Mouse (Mus musculus): ENCODE data around the gene Ndel1. TPM values are rescaled to one million over a fixed set of nuclear protein-coding genes. Genes with fewer than 3 reads are reported as not detected.
"Not testable (repeated sequence)": the region's sequence is repeated elsewhere in the genome, so short reads cannot be mapped to it uniquely, and the experiment has no call there.

Ndel1 gene
- total RNA-seq, 1 experiment from 2014 or later: 227 TPM

DNA sequence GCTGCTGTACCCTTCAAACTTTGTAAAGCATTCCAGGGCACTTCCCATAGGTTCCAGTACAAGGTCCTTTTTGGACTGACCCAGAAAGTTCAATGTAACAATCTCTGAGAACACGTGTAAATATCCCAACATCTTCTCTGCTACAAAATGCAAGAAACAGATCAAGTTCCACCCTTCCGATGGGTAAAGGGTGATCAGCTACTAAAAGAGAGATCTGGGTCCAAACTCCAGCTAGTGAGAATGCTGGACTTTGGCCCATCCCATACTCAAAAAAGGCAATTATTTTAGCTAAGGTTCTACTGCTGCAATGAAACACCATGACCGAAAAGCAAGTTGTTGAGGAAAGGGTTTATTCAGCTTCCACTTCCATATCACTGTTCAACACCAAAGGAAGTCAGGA, 17.0 kb downstream of the Ndel1 start:
- no peak for ATAC-seq (ENCODE audit: extremely low read depth, insufficient number of reproducible peaks, low FRiP score, poor library complexity, severe bottlenecking)

DNA sequence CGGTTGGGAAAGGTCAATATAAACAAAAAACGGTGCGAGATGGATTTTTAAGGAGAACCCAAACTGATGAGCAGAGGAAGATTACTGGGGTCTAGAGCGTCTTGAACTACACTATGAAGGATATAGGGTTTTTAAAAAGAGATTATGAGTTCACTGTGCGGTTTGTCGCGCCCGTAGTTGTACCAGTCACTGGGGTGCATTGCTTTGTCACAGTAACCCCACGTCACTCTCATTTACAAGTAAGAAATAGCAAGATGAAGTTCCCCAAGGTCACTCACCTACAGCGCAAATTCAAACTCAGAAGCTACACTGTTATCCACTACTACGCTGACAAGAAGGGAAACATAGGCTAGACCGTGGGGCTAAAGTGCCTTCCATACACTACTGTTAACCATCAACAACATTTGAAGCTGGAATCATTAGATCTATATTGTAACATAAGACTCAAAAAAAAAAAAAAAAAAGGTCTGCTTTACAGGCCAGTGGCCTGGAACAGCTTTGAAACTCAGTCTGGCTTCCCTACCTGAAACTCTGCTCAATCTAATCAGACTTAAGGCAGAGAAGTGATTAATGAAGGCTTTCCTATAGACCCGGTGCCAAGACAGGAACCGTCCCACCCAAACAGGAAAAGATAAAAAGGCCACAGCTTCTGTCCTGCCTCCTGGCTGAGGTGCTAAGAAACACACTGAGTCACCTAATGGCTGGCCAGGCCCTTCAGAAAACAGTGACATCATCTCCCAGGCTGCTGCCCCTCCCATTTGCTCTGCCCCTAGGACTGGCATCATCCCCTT, 17.9 kb downstream of the Ndel1 start:
- ATAC-seq (ENCODE audit: extremely low read depth, insufficient number of reproducible peaks, low FRiP score, poor library complexity, severe bottlenecking): peak; percentile 58; the same call in 1 of the 2 replicates

DNA sequence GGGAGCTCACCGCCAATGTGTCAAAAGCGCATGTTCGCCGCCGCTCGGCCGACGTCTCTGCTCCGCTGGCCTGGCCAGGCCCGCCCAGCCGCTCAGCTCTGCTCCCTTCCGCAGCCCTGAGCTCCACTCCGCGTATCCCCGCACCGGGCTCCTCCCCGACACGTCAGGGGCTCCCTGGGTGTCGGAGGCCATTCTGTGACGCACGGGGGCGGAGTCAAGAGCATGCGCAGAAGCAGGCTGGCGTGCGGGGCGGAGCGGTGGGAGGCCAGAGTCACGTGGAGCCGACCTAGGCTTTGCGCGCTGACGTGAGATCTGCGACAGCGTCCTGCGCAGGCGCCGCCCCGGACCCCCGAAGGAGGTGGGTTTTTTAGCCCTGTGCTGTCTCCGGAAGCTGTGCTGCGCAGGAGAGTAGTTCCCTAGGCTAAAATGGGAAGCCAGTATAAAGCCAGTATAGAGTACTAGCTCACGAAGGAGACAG, 18.7 kb downstream of the Ndel1 start:
- ATAC-seq (ENCODE audit: extremely low read depth, insufficient number of reproducible peaks, low FRiP score, poor library complexity, severe bottlenecking): peak; percentile 94

DNA sequence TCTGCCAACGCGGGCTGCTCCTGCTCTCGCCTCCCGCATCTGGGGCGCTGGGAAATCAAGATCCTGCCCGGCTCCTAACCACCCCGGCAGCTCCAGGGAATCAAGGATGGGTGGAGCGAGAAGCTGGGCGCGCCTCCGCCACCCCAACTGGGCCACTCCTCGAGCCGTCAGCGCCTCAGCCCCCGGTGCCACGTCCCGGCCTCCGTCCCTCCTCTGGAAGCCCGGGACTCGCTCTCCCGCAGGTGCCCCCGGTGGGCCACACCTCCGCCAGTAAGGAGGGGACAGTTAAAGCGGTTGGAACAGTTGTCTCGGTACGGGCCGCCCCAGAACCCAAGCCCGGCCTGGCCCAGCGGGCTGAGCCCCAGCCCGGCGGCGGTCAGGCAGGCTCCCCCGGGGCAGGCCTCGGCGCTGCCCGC, 19.2 kb downstream of the Ndel1 start:
- no peak for ATAC-seq (ENCODE audit: extremely low read depth, insufficient number of reproducible peaks, low FRiP score, poor library complexity, severe bottlenecking)

DNA sequence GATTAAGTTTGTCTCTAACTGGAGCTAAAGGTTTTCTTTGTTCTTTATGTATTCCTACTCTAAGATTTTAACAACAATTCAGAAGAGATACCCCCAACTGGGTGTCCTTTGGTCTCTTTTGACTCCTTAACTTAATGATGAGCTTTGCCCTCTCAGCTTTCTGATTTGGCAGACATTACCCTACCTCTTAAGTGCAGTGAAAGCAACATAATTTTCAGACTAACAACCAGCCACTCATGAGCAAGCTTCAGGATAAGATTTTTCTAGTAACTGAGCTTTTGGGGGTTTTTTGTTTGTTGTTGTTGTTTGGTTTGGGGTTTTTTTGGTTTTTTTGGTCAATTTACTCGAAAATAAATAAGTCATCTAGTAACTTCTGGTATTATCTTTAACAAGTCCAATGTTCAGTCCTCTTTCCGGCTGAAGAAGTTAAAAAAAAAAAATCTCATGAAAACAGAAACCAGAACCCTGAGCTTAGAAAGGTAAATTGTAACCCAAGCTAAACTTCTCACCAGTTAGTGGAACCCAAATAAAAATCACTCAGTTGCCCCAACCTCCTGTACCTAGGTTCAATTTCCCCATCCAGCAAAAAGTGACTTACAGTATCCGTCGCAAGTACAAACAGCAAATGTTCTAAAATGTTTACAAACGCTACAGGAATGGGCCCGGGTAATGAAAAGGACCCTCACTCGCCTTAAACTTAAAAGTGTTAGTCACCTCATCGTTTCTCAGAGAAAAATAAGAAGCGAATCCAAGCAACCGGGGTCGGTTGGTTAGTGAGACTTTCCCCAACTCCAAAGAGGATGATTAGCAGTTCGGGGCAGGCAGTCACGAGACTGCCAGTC, 19.8 kb downstream of the Ndel1 start:
- no peak for ATAC-seq (ENCODE audit: extremely low read depth, insufficient number of reproducible peaks, low FRiP score, poor library complexity, severe bottlenecking)

DNA sequence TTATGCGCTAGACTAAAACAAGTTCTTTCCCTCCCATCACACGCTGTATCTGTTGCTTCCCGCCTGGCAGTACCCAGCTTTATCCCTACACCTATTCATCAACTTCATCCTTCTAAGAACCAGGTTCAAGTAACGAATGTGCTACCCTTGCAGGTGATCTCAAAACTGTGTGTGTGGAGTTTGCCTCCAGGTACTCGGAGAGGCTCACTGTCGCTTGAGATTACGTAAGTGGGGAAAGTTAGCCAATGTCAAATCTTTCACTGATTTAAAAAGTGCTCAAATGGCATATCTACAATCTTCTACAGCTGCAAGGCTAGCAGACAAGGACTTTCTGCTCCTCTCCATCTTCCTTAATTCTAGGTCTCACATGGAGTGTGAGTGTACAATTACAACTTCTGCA, 20.8 kb downstream of the Ndel1 start:
- ATAC-seq (ENCODE audit: extremely low read depth, insufficient number of reproducible peaks, low FRiP score, poor library complexity, severe bottlenecking): no peak

DNA sequence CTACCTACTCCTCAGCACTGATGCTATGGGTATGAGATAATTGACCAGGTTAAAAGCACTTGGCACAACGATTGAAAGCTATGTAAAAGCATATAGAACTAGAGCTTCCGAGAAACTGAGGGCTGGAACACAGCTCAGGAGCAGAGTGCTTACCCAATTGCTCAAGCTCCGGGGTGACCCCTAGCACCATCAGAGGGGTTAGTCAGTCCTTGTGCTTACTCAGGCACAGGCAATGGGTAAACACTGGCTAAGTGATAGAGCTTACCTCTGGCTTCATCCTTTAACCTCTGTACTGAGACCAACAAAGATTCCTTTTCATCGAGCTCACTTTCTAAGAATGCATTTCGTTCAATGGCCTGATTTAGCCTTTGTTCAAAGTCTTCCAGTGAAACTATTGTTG, 32.1 kb downstream of the Ndel1 start:
- ATAC-seq (ENCODE audit: extremely low read depth, insufficient number of reproducible peaks, low FRiP score, poor library complexity, severe bottlenecking): no peak

DNA sequence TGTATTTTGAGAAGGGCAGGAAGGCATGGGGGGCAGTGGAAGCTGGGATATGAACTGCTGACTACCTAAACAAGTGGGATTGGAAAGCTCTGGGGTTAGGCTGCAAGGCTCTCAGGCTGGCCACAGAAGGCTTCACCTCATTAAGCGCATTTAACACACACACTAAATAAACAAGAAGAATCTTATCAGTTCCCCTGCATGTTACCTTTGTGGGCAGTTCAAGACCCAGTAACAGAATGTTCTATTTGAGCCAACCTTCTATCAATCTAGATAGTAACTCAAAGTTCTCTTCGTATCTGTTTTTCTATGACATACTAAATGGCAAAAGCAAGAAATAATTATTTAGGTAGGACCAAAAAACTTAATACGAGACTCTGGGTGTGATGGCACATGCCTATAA, 36.6 kb downstream of the Ndel1 start:
- no peak for ATAC-seq (ENCODE audit: extremely low read depth, insufficient number of reproducible peaks, low FRiP score, poor library complexity, severe bottlenecking)

DNA sequence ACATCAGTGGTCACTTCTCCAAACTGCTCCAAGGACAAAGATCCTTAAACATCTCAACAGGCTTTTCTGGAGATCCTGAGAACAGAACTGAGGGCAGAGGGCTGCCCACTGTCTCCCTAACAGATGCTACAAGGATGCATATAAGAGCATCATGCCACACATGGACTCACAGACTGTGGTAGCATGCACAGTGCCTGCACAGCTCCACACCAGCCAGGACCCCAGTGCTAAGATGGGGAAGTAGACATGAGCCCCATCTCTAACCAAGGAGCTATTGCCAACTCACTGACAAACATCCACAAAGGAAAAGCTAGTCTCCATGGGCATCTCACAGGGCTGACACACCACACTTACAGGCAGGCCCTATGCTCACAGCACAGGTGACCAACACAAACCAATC, 38.1 kb downstream of the Ndel1 start:
- no peak for ATAC-seq (ENCODE audit: extremely low read depth, insufficient number of reproducible peaks, low FRiP score, poor library complexity, severe bottlenecking)

DNA sequence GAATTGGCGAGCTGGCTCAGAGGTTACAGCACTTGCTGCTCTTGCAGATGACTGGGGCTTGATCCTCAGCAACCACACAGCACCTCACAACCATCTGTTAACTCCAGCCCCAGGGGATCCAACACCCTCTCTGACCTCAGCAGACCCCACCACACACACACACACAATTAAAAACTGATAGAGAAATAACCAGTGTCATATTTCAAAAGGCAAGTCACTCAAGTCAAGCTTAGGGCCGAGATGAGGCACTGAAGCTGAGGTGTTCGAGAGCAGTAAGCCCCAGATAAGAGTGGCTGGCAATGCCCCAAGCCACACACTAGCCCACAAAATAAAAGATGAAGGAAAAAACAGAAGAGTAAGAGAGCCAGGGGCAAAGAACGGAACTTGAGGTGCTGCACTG, 38.9 kb downstream of the Ndel1 start:
- no peak for ATAC-seq (ENCODE audit: extremely low read depth, insufficient number of reproducible peaks, low FRiP score, poor library complexity, severe bottlenecking)

DNA sequence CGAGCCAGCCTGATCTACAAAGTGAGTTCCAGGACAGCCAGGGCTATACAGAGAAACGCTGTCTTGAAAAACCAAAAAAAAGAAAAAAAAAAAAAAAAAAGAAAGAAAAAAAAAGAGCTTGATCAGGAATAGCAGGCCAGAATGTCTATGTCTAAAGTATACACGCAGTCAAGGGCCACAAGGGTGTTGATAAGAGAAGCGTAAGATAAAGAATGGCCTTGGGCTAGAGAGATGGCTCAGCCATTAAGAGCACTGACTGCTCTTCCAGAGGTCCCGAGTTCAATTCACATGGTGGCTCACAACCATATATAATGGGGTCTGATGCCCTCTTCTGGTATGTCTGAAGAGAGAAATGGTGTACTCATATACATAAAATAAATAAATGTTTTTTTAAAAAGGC, 40.1 kb downstream of the Ndel1 start:
- not testable (repeated sequence) for ATAC-seq (ENCODE audit: extremely low read depth, insufficient number of reproducible peaks, low FRiP score, poor library complexity, severe bottlenecking)

DNA sequence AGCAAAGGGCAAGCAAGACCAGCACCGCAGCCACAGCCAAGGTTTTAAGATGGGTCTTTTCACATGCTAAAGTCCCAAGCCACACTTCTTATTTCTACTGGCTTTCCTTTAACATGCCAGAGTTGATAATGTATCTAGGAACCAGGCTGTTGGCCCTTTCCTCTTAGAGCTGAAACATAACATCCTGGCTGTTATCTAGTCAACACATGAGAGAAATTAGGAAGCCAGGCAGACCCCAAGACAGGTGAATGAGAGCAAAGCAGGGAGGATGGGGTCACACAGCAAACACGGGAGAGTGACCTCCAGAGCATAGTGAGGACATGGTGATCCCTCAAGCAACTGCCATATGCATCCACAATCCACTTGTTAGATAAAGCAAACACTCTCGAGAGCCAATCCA, 44.9 kb downstream of the Ndel1 start:
- ATAC-seq (ENCODE audit: extremely low read depth, insufficient number of reproducible peaks, low FRiP score, poor library complexity, severe bottlenecking): no peak

DNA sequence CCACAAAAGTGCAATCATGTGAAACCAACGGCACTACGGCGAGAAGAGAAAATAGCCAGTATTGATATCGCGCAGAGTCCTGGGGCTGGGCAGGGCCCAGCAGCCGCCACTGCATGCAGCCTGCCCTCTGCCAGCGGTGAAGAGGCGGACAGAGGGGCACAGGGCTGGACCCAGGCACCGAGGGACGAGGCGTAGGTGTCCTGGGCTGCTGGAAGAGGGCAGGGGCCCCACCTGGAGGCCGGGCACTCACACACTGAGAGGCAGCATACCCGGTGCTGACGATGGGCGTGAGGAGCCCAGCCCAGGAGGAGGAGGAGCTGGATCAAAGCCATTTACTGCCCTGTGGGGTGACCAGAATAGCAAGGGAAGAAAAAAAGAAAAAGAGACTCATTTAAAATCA, 49.3 kb downstream of the Ndel1 start:
- ATAC-seq (ENCODE audit: extremely low read depth, insufficient number of reproducible peaks, low FRiP score, poor library complexity, severe bottlenecking): no peak

DNA sequence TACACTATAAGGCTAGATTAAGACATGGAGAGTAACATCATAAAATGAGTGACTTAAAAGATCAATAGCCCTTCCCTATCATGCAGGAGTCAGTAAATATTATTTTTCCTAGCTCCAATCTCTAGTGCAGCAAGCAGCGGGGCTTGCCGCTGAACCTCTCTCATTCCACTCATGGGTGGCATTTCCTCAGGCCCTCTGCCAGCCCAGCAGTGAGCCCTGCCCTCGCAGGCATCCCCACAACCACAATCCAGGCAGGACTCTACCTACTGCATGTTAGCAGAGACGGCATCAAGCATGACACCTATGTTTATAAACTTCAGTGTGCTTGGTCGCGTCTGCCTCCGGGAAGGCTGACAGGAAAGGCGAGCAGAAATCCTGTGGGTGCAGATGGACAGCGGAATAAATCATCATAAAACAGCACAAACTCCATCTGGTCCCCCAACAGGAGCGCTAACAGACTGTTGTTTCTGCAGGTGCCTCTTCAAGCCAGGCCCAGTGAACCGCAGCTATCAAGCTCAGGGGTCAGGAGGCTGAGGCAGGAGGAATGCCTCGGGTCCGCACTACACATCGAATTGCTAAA, 52.3 kb downstream of the Ndel1 start:
- ATAC-seq (ENCODE audit: extremely low read depth, insufficient number of reproducible peaks, low FRiP score, poor library complexity, severe bottlenecking): no peak

DNA sequence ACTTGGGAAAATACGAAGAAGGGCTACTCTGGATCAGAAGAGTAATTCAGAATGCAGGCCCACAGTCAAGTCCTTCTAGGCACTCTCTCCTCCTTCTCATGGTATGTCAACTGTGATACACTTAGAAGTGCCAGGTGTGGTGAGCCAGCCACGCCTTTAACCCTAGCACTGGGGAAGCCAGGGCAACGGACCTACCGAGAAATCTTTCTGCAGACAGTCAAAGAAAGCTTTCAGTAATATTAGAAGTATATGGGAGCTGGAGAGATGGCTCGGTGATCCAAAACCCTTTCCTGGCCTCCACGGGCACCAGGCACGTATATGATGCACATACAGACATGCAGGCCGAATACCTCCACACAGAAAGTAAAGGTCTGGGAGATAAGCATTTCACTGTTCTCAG, 53.2 kb downstream of the Ndel1 start:
- ATAC-seq (ENCODE audit: extremely low read depth, insufficient number of reproducible peaks, low FRiP score, poor library complexity, severe bottlenecking): no peak

DNA sequence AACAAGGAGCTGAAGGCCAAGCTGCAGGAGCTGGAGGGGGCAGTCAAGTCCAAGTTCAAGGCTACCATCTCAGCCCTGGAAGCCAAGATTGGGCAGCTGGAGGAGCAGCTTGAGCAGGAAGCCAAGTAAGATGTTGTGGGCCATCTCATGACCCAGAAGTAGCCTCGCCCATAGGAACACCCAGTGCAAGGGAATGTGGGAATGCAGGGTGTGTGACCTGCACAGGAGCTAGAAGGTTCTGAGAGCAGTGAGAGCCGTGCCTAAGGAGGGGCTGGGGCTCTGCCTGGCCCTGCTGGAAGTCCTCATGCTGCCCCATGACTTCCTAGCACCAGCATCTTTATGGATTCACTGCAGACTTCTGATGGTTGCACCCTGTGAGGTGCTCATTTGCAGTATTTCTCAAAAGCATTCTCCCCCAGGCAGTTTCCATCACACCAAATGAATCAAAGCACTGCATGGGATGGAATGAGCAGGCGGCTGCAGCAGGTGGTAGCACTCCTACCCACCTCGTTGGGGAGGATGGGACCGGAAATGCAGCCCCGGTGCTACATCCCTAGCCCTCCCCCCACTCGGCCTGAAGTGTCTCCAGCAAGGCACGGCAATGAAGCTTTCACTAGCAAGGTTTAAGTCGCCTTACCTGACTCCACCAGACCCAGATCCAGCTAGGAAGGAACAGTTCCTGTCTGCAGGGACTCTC, 59.6 kb downstream of the Ndel1 start:
- no peak for ATAC-seq (ENCODE audit: extremely low read depth, insufficient number of reproducible peaks, low FRiP score, poor library complexity, severe bottlenecking)

DNA sequence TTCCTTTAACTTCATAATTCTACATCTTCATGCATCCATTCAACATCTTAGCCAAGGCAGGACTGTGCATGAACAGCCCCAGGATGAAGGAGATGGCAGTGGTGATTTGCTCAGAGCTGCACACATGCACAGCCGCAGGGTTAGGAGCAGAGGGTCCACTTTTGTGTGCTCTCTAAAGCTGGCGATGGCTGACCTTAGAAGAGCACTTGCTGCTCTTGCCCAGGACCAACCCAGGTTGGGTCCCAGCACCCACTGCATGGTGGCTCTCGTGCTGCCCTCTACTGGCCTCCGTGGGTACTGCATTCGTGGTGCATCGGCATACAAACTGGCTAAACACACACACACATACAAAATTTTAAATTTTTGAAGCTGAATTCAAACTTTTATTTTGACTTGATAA, 63.9 kb downstream of the Ndel1 start:
- ATAC-seq (ENCODE audit: extremely low read depth, insufficient number of reproducible peaks, low FRiP score, poor library complexity, severe bottlenecking): 0 out of 2 replicates have a peak, but pooled peaks have one; percentile 25

DNA sequence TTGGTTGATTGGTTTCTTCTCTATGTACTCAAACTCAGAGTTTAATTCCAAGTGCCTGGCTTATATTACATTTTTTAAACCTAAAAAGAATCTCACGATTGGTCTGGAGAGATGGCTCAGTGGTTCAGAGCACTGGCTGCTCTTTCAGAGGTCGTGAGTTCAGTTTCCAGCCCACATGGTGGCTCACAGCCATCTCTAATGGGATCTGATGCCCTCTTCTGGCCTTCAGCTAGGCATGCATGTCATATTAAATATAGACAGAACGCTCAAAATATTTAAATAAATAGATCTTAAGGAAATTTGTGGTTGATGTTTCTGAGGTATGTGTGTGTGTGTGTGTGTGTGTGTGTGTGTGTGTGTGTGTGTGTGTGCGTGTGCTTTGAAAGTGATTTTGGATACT, 66.5 kb downstream of the Ndel1 start:
- no peak for ATAC-seq (ENCODE audit: extremely low read depth, insufficient number of reproducible peaks, low FRiP score, poor library complexity, severe bottlenecking)

DNA sequence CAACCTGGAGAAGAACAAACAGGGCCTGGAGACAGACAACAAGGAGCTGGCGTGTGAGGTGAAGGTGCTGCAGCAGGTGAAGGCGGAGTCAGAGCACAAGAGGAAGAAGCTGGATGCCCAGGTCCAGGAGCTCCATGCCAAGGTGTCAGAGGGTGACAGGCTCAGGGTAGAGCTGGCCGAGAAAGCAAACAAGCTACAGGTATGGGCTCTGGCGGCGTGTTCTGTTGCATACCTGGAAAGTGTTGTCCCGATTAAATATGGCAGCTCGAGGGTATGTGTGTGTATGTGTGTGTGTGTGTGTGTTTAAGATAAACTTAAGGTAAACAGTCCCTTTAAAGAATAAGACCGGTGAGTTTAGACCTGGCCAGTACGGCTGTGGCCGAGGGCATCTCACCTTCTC, 73.4 kb downstream of the Ndel1 start:
- ATAC-seq (ENCODE audit: extremely low read depth, insufficient number of reproducible peaks, low FRiP score, poor library complexity, severe bottlenecking): no peak
